Mouse (Mus musculus) adipocyte (in vitro differentiated cells): ENCODE results near the gene Gm12258.
"Not testable (repeated sequence)": the region's sequence is repeated elsewhere in the genome, so short reads cannot be mapped to it uniquely, and the experiment has no call there.

Experiments used
- DNase-seq: peaks from one replicate; pipeline ENCODE4 v3.0.0-alpha.2; 2016; ENCODE audit warnings: low spot score

Gm12258 gene

GRCm38 (mm10) chr11:58846919-58847461, at the start of gene Gm12258:
Gene Gm12258 (plus strand): TSS chr11:58847158.
- DNase-seq: peak; percentile 98

- no peak for DNase-seq
These were observed 47.2 kb upstream of the Gm12258 start for GRCm38 (mm10) chr11:58799747-58800146.

- DNase-seq: peak; percentile 60
These were observed 45.3 kb upstream of the Gm12258 start, which contains the start of gene Fam183b for GRCm38 (mm10) chr11:58801558-58802228. Gene Fam183b (minus strand): TSS chr11:58801960.

- DNase-seq: no peak
These were observed 43.1 kb upstream of the Gm12258 start for GRCm38 (mm10) chr11:58803871-58804270.

GRCm38 (mm10) chr11:58804393-58804792, 42.6 kb upstream of the Gm12258 start:
- DNase-seq: no peak

- DNase-seq: no peak
These were observed 35.0 kb upstream of the Gm12258 start for GRCm38 (mm10) chr11:58812001-58812400.

GRCm38 (mm10) chr11:58814700-58815099, 32.3 kb upstream of the Gm12258 start, which contains the start of gene Olfr313:
Gene Olfr313 (plus strand): TSS chr11:58815000.
- not testable (repeated sequence) for DNase-seq

GRCm38 (mm10) chr11:58815676-58816075, 31.3 kb upstream of the Gm12258 start:
- no peak for DNase-seq

- DNase-seq: not testable (repeated sequence)
These were observed 18.0 kb upstream of the Gm12258 start, which contains the start of gene Olfr312 for GRCm38 (mm10) chr11:58828937-58829336. Gene Olfr312 (plus strand): TSS chr11:58829237.

GRCm38 (mm10) chr11:58829764-58830163, 17.2 kb upstream of the Gm12258 start:
- DNase-seq: no peak

GRCm38 (mm10) chr11:58832541-58832940, 14.4 kb upstream of the Gm12258 start:
- not testable (repeated sequence) for DNase-seq

GRCm38 (mm10) chr11:58838951-58839350, 8.0 kb upstream of the Gm12258 start, which contains the start of gene Olfr311:
Gene Olfr311 (plus strand): TSS chr11:58839251.
- not testable (repeated sequence) for DNase-seq

GRCm38 (mm10) chr11:58847636-58848035, 678 bp downstream of the Gm12258 start:
- no peak for DNase-seq

GRCm38 (mm10) chr11:58849731-58850130, 2.8 kb downstream of the Gm12258 start:
- DNase-seq: no peak

GRCm38 (mm10) chr11:58860744-58861143, 13.8 kb downstream of the Gm12258 start:
- no peak for DNase-seq

GRCm38 (mm10) chr11:58867039-58867953, 20.3 kb downstream of the Gm12258 start, which contains the start of gene 2810021J22Rik:
Gene 2810021J22Rik (plus strand): TSS chr11:58867216.
- peak; percentile 88 for DNase-seq

- DNase-seq: no peak
These were observed 21.0 kb downstream of the Gm12258 start for GRCm38 (mm10) chr11:58867954-58868330.

- no peak for DNase-seq
These were observed 24.0 kb downstream of the Gm12258 start for GRCm38 (mm10) chr11:58870961-58871360.

- DNase-seq: no peak
These were observed 36.8 kb downstream of the Gm12258 start for GRCm38 (mm10) chr11:58883756-58884155.

- DNase-seq: no peak
These were observed 43.6 kb downstream of the Gm12258 start for GRCm38 (mm10) chr11:58890511-58890910.

GRCm38 (mm10) chr11:58894456-58894855, 47.5 kb downstream of the Gm12258 start:
- no peak for DNase-seq

GRCm38 (mm10) chr11:58897485-58897884, 50.5 kb downstream of the Gm12258 start:
- DNase-seq: no peak
